Mouse (Mus musculus): Measurements from ENCODE around the gene Nup214. TPM values are rescaled to one million over a fixed set of nuclear protein-coding genes. Genes with fewer than 3 reads are reported as not detected.
"Not testable (repeated sequence)": the region's sequence is repeated elsewhere in the genome, so short reads cannot be mapped to it uniquely, and the experiment has no call there.

Nup214 gene
- polyA plus RNA-seq, 1 experiment from 2014 or later: 103 TPM

DNA sequence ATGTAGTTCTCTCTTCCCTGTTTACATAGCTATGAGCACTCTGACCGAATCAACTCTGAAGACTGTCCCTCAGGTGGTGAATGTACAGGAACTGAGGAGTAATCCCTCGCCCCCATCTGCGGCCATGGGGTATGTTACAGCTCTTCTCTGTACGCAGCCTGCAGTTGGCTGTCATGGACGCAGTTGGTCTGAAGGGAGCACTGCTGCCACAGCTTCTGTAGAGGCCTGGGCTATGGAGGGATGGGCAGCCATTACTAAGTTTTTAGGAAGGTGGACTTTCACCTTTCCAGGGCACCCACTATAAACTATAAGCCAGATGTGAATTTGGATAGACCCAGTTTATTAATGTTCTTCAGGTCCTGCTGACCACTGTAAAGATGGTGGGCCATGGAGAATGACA, 46.0 kb downstream of the Nup214 start:
- peaks cover 97% of the 10 kb centered on the region for H3K36me3 ChIP-seq (ENCODE audit: poor library complexity, severe bottlenecking)
- H3K4me3 ChIP-seq: no peak overlapping the region
- ATAC-seq: no peak
- no peaks in the 10 kb centered on the region for H3K4me1 ChIP-seq
- H3K27me3 ChIP-seq: no peaks in the 10 kb centered on the region
- H3K9ac ChIP-seq: no peak overlapping the region
- no peak overlapping the region for H3K4me2 ChIP-seq
- 98% methylated on average over 5 of the region's 5 CpGs for WGBS
- no peaks in the 10 kb centered on the region for H3K9me3 ChIP-seq (replicated peaks)
- H3K27ac ChIP-seq: no peak overlapping the region

GRCm38 (mm10) chr2:32024372-32024771, 50.1 kb downstream of the Nup214 start:
- Histone ChIP-seq H3K4me3 (no peak overlapping the region), H3K27ac (no peak overlapping the region), H3K4me2 (no peak overlapping the region), H3K9ac (no peak overlapping the region), H3K36me3 (ENCODE audit: poor library complexity, severe bottlenecking) (peaks cover 93% of the 10 kb centered on the region), H3K4me1 (no peaks in the 10 kb centered on the region), H3K9me3 (replicated peaks) (no peaks in the 10 kb centered on the region), H3K27me3 (no peaks in the 10 kb centered on the region)
- 91% methylated on average over 4 of the region's 4 CpGs for WGBS
- ATAC-seq: no peak

GRCm38 (mm10) chr2:32029636-32030035, 55.4 kb downstream of the Nup214 start:
- ATAC-seq: no peak
- Histone ChIP-seq H3K9ac (no peak overlapping the region), H3K4me3 (no peak overlapping the region), H3K4me2 (no peak overlapping the region), H3K4me1 (no peaks in the 10 kb centered on the region), H3K27ac (0 out of 2 replicates have a peak overlapping the region, but pooled peaks have one; percentile 21), H3K9me3 (replicated peaks) (no peaks in the 10 kb centered on the region), H3K36me3 (ENCODE audit: poor library complexity, severe bottlenecking) (peaks cover 91% of the 10 kb centered on the region), H3K27me3 (no peaks in the 10 kb centered on the region)
- WGBS: 83% methylated on average over 3 of the region's 3 CpGs

DNA sequence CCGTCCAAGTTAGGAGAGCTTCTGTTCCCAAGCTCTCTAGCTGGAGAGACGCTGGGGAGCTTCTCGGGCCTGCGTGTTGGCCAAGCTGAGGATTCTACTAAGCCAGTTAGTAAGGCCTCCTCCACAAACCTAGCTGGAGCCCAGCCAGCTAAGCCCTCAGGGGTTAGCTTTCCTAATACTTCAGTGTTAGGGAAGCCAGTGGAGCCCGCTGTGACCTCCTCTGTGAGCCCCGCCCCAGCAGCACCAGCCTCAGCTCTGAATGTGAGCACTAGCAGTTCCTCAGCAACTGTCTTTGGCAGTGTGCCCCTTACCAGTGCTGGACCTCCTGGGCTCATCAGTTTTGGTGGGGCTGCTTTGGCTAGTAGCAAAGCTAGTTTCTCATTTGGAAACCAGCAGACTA, 59.2 kb downstream of the Nup214 start:
- no peak overlapping the region for H3K27ac ChIP-seq

GRCm38 (mm10) chr2:32034206-32034605, 60.0 kb downstream of the Nup214 start:
- Histone ChIP-seq H3K4me3 (no peak overlapping the region), H3K9ac (no peak overlapping the region), H3K36me3 (ENCODE audit: poor library complexity, severe bottlenecking) (peaks cover 92% of the 10 kb centered on the region), H3K27ac (no peak overlapping the region), H3K4me1 (no peaks in the 10 kb centered on the region), H3K4me2 (no peak overlapping the region), H3K9me3 (replicated peaks) (no peaks in the 10 kb centered on the region), H3K27me3 (no peaks in the 10 kb centered on the region)
- 98% methylated on average over 6 of the region's 6 CpGs for WGBS
- no peak for ATAC-seq

More for the DNA sequence above, 59.2 kb downstream of the Nup214 start:
- Histone ChIP-seq H3K4me1 (no peaks in the 10 kb centered on the region), H3K4me2 (no peak overlapping the region), H3K9me3 (replicated peaks) (no peaks in the 10 kb centered on the region), H3K4me3 (no peak overlapping the region), H3K9ac (no peak overlapping the region), H3K27me3 (no peaks in the 10 kb centered on the region), H3K36me3 (ENCODE audit: poor library complexity, severe bottlenecking) (peaks cover 91% of the 10 kb centered on the region)
- 90% methylated on average over 6 of the region's 6 CpGs for WGBS
- no peak for ATAC-seq

- peaks cover 97% of the 10 kb centered on the region for H3K36me3 ChIP-seq (ENCODE audit: poor library complexity, severe bottlenecking)
- no peaks in the 10 kb centered on the region for H3K9me3 ChIP-seq (replicated peaks)
- H3K4me2 ChIP-seq: no peak overlapping the region
- H3K9ac ChIP-seq: no peak overlapping the region
- no peak for ATAC-seq
- H3K4me3 ChIP-seq: no peak overlapping the region
- 86% methylated on average over 6 of the region's 6 CpGs for WGBS
- H3K27me3 ChIP-seq: no peaks in the 10 kb centered on the region
- H3K27ac ChIP-seq: no peak overlapping the region
- H3K4me1 ChIP-seq: no peaks in the 10 kb centered on the region
These were observed 63.1 kb downstream of the Nup214 start for GRCm38 (mm10) chr2:32037279-32037858.

DNA sequence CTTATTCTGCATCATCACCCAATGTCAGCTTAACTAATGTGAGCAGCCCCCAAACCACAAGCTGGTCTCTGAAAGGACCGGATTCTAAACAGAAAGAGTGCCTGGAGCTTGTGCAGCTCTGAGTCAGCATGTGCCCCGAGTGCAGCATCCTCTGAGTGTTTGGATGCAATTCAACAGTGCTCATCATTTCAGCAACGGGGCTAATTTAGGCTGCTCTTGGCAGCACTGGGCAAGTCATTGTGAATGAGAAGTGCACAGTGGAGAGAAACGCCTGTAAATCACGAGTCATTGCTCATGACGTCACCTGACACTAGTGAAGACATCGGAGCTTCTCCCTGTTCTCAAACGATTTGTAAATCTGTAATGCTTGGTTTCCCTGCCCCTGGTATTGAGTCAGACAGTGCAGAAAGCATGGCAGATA, 64.4 kb downstream of the Nup214 start:
- WGBS: 79% methylated on average over 8 of the region's 8 CpGs
- Histone ChIP-seq H3K9ac (no peak overlapping the region), H3K4me2 (no peak overlapping the region), H3K27me3 (no peaks in the 10 kb centered on the region), H3K4me3 (no peak overlapping the region), H3K27ac (no peak overlapping the region), H3K4me1 (no peaks in the 10 kb centered on the region), H3K36me3 (ENCODE audit: poor library complexity, severe bottlenecking) (peaks cover 97% of the 10 kb centered on the region), H3K9me3 (replicated peaks) (no peaks in the 10 kb centered on the region)
- no peak for ATAC-seq

DNA sequence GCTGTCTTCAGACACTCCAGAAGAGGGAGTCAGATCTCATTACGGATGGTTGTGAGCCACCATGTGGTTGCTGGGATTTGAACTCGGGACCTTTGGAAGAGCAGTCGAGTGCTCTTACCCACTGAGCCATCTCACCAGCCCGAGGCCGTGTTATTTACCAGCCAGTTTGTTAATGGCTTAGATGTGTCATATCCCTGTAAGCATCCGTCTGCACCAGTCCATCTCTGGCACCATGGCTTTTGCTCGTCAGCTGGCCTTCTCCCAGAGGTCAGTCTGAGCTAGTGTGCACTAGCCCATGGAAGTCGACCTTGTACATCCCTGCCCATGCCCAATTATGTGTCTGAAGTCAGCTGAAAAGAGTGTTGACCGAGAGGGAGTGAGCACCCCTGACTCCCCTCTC, 66.4 kb downstream of the Nup214 start:
- not testable (repeated sequence) for H3K4me2 ChIP-seq; H3K4me3 ChIP-seq; ATAC-seq; H3K27me3 ChIP-seq; H3K9ac ChIP-seq; H3K4me1 ChIP-seq; H3K9me3 ChIP-seq (replicated peaks); H3K27ac ChIP-seq
- peaks cover 97% of the 10 kb centered on the region for H3K36me3 ChIP-seq (ENCODE audit: poor library complexity, severe bottlenecking)
- 93% methylated on average over 9 of the region's 9 CpGs for WGBS

GRCm38 (mm10) chr2:32041087-32041486, 66.9 kb downstream of the Nup214 start:
- no peak for ATAC-seq
- H3K4me2 ChIP-seq: no peak overlapping the region
- H3K9ac ChIP-seq: no peak overlapping the region
- H3K4me1 ChIP-seq: no peaks in the 10 kb centered on the region
- no peak overlapping the region for H3K27ac ChIP-seq
- no peaks in the 10 kb centered on the region for H3K27me3 ChIP-seq
- H3K4me3 ChIP-seq: no peak overlapping the region
- H3K36me3 ChIP-seq (ENCODE audit: poor library complexity, severe bottlenecking): peaks cover 98% of the 10 kb centered on the region
- 90% methylated on average over 2 of the region's 2 CpGs for WGBS
- no peaks in the 10 kb centered on the region for H3K9me3 ChIP-seq (replicated peaks)

DNA sequence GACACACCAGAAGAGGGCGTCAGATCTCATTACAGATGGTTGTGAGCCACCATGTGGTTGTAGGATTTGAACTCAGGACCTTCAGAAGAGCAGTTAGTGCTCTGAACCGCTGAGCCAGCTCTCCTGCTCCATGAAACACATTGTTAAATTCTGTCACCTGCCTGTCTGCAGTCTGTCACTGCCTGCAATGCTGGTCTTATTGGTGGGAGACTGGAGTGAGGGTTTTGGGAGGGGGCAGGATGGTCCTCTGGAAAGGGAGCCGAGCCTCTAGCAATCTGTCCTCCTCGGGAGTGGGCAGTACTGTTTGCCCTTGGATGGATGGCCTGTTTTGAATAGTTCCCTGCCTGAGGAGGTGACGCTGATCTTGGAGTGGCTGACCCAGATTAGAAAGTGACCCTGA, 69.6 kb downstream of the Nup214 start:
- no peak for ATAC-seq
- Histone ChIP-seq H3K27me3 (no peaks in the 10 kb centered on the region), H3K36me3 (ENCODE audit: poor library complexity, severe bottlenecking) (peaks cover 96% of the 10 kb centered on the region), H3K4me1 (no peaks in the 10 kb centered on the region), H3K27ac (no peak overlapping the region), H3K9ac (no peak overlapping the region), H3K4me2 (no peak overlapping the region), H3K4me3 (no peak overlapping the region), H3K9me3 (replicated peaks) (no peaks in the 10 kb centered on the region)
- WGBS: 72% methylated on average over 5 of the region's 5 CpGs

- Histone ChIP-seq H3K4me2 (no peak overlapping the region), H3K36me3 (ENCODE audit: poor library complexity, severe bottlenecking) (peaks cover 96% of the 10 kb centered on the region), H3K4me1 (no peaks in the 10 kb centered on the region), H3K4me3 (no peak overlapping the region), H3K27me3 (no peaks in the 10 kb centered on the region), H3K9me3 (replicated peaks) (no peaks in the 10 kb centered on the region), H3K27ac (no peak overlapping the region), H3K9ac (no peak overlapping the region)
- WGBS: 90% methylated on average over 6 of the region's 6 CpGs
- ATAC-seq: no peak
These were observed 71.1 kb downstream of the Nup214 start for GRCm38 (mm10) chr2:32045375-32045774.

GRCm38 (mm10) chr2:32046009-32046408, 71.8 kb downstream of the Nup214 start:
- no peak overlapping the region for H3K27ac ChIP-seq
- H3K4me1 ChIP-seq: no peaks in the 10 kb centered on the region
- H3K4me2 ChIP-seq: no peak overlapping the region
- no peak overlapping the region for H3K9ac ChIP-seq
- H3K36me3 ChIP-seq (ENCODE audit: poor library complexity, severe bottlenecking): peaks cover 96% of the 10 kb centered on the region
- H3K4me3 ChIP-seq: no peak overlapping the region
- H3K9me3 ChIP-seq (replicated peaks): no peaks in the 10 kb centered on the region
- no peaks in the 10 kb centered on the region for H3K27me3 ChIP-seq
- WGBS: 93% methylated on average over 10 of the region's 10 CpGs
- ATAC-seq: no peak

DNA sequence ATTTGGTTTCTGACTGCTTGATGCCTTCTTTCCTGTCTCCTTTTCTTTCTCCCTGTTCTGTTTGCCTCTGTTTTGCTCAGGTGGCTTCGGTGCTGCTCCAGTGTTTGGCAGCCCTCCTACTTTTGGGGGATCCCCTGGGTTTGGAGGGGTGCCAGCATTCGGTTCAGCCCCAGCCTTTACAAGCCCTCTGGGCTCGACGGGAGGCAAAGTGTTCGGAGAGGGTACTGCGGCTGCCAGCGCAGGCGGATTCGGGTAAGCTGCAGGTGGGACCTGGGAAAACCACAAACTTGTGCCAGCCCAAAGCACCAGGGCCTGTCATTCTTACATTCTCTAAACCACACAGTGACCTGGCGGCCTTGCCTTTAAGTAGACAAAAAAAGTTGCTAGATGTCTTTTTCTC, 73.1 kb downstream of the Nup214 start:
- Histone ChIP-seq H3K4me2 (no peak overlapping the region), H3K4me1 (no peaks in the 10 kb centered on the region), H3K9me3 (replicated peaks) (no peaks in the 10 kb centered on the region), H3K4me3 (no peak overlapping the region), H3K36me3 (ENCODE audit: poor library complexity, severe bottlenecking) (peaks cover 96% of the 10 kb centered on the region), H3K27ac (no peak overlapping the region), H3K27me3 (no peaks in the 10 kb centered on the region), H3K9ac (no peak overlapping the region)
- ATAC-seq: no peak
- 79% methylated on average over 10 of the region's 10 CpGs for WGBS

Data from forebrain, embryonic 13.5 days (tissue).